Mouse (Mus musculus): Measurements from ENCODE around the gene Nrxn3. TPM values are rescaled to one million over a fixed set of nuclear protein-coding genes. Genes with fewer than 3 reads are reported as not detected.

Gene Nrxn3
- polyA plus RNA-seq, 1 experiment from 2014 or later: 16.9 TPM

- no peak overlapping the region for H3K9ac ChIP-seq (ENCODE audit: low read length)
- no peak overlapping the region for H3K4me3 ChIP-seq (ENCODE audit: low read depth, low read length)
- H3K4me2 ChIP-seq: peak overlapping the region; percentile 26; the same call in 1 of the 2 replicates
- 17% methylated on average over 10 of the region's 10 CpGs for WGBS
- no peaks in the 10 kb centered on the region for H3K9me3 ChIP-seq (ENCODE audit: control insufficient read depth, low read length)
- peaks cover 16% of the 10 kb centered on the region for H3K4me1 ChIP-seq (ENCODE audit: control insufficient read depth, insufficient read depth, low read length)
- DNase-seq (ENCODE audit: low spot score, missing footprints) (peak; percentile 91), ATAC-seq (ENCODE audit: low FRiP score) (peak; percentile 85)
- H3K27ac ChIP-seq (ENCODE audit: low read depth, low read length): peak overlapping the region; percentile 18; the same call in 1 of the 2 replicates
- no peaks in the 10 kb centered on the region for H3K36me3 ChIP-seq (ENCODE audit: control insufficient read depth, insufficient read depth, low read length)
- H3K27me3 ChIP-seq (ENCODE audit: control insufficient read depth, insufficient read depth, low read length): no peaks in the 10 kb centered on the region
Observed at GRCm38 (mm10) chr12:89074551-89075295, 352.0 kb downstream of the Nrxn3 start.

DNA sequence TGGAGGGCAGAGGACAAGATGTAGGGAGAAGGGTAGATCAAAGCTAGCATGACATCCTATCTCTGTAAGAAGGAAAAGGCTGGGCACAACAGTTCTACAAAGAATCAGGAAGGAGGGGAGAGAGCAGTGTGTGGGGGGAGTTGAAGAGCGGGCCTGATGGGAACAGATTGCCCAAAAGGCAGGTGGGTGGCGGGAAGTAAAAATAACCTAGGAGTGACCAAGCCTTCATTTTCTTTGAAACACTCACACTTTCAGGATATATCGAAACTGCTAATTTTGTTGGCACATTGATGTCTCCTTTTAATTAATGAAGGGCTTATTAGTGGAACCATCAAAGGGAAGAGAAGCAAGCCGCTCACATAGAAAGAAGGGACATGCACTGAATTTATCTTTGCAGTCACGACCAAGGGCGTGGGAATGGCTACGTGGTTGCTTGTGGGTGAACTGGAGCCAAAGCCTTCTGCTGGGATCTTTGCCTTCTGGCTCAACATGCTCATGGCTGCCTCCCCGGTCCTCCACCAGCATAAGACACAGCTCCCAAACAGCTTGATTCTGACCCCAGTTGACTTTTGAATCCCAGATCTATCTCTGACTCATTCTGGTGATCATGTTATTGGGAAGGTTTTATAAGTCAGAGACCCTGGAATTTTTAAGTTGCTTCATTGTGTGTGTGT is 371.3 kb downstream of the Nrxn3 start:
- no peak overlapping the region for H3K9ac ChIP-seq (ENCODE audit: low read length)
- no peak overlapping the region for H3K4me3 ChIP-seq (ENCODE audit: low read depth, low read length)
- H3K27ac ChIP-seq (ENCODE audit: low read depth, low read length): no peak overlapping the region
- H3K4me2 ChIP-seq: no peak overlapping the region
- H3K36me3 ChIP-seq (ENCODE audit: control insufficient read depth, insufficient read depth, low read length): no peaks in the 10 kb centered on the region
- no peaks in the 10 kb centered on the region for H3K27me3 ChIP-seq (ENCODE audit: control insufficient read depth, insufficient read depth, low read length)
- no peaks in the 10 kb centered on the region for H3K4me1 ChIP-seq (ENCODE audit: control insufficient read depth, insufficient read depth, low read length)
- ATAC-seq (ENCODE audit: low FRiP score): no peak
- 91% methylated on average over 8 of the region's 8 CpGs for WGBS
- DNase-seq (ENCODE audit: low spot score, missing footprints): no peak
- no peaks in the 10 kb centered on the region for H3K9me3 ChIP-seq (ENCODE audit: control insufficient read depth, low read length)

DNA sequence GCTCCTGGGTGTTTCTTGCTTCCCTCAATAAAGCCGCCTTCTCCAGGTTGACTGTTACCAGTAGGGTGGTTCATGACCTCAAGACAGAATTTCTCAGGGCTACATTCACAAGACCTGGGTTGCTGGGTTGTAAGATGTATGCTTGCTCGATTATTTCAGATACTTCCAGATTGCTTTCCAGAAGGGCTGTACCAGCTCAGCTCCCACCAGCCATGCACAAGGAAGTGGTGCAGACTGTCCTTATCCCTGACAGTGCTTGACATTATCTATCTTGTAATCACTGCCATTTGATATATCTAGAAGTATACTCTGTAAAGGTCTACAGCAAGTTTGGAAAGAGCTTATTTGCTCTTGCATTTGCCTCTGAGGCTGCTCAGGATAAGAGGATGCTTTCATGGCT is 374.9 kb downstream of the Nrxn3 start:
- no peak overlapping the region for H3K27ac ChIP-seq (ENCODE audit: low read depth, low read length)
- H3K27me3 ChIP-seq (ENCODE audit: control insufficient read depth, insufficient read depth, low read length): no peaks in the 10 kb centered on the region
- ATAC-seq (ENCODE audit: low FRiP score) (no peak), DNase-seq (ENCODE audit: low spot score, missing footprints) (no peak)
- H3K9me3 ChIP-seq (ENCODE audit: control insufficient read depth, low read length): no peaks in the 10 kb centered on the region
- H3K4me3 ChIP-seq (ENCODE audit: low read depth, low read length): no peak overlapping the region
- H3K9ac ChIP-seq (ENCODE audit: low read length): no peak overlapping the region
- H3K36me3 ChIP-seq (ENCODE audit: control insufficient read depth, insufficient read depth, low read length): no peaks in the 10 kb centered on the region
- H3K4me2 ChIP-seq: no peak overlapping the region
- H3K4me1 ChIP-seq (ENCODE audit: control insufficient read depth, insufficient read depth, low read length): no peaks in the 10 kb centered on the region
- WGBS: 89% methylated on average over 2 of the region's 2 CpGs

DNA sequence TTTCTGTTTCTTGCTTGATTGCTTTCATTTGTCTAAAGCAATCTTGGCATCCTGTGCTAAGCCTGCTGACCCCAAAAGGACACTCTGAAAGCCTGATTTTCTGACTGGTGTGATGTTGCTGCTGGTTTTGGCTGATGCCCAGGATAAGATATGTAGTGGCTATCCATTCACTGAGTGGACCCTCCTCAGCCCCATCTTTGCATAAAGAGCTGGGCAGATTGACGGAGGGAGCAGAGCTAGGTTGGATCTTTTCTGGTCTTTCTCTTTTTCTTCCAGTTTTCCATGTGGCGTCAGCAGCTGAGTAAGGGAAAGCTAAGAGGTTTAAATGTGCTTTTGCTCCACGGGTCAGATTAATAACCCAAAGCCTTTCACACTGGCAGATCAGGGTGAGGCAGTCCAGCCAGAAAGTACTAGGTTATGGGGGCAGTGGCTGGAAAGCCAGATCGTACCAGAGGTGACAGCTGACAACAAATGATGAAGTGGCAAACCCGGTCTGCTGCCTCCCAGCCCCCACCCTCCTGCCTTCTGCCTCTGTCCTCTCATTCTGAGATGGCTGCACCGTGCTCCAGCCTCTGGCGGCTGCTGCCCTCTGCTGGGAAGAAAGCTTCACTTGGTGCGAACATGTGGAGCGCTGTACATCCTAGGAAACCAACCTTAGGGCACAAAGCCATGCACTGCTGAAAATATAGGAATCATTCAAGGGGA is 383.5 kb downstream of the Nrxn3 start:
- Histone ChIP-seq H3K9ac (ENCODE audit: low read length) (no peak overlapping the region), H3K9me3 (ENCODE audit: control insufficient read depth, low read length) (no peaks in the 10 kb centered on the region), H3K27me3 (ENCODE audit: control insufficient read depth, insufficient read depth, low read length) (no peaks in the 10 kb centered on the region), H3K4me2 (no peak overlapping the region; the same call in 1 of the 2 replicates), H3K4me3 (ENCODE audit: low read depth, low read length) (no peak overlapping the region), H3K4me1 (ENCODE audit: control insufficient read depth, insufficient read depth, low read length) (no peaks in the 10 kb centered on the region), H3K27ac (ENCODE audit: low read depth, low read length) (no peak overlapping the region), H3K36me3 (ENCODE audit: control insufficient read depth, insufficient read depth, low read length) (no peaks in the 10 kb centered on the region)
- ATAC-seq (ENCODE audit: low FRiP score) (peak; percentile 96), DNase-seq (ENCODE audit: low spot score, missing footprints) (peak; percentile 96)
- WGBS: 11% methylated on average over 9 of the region's 9 CpGs

DNA sequence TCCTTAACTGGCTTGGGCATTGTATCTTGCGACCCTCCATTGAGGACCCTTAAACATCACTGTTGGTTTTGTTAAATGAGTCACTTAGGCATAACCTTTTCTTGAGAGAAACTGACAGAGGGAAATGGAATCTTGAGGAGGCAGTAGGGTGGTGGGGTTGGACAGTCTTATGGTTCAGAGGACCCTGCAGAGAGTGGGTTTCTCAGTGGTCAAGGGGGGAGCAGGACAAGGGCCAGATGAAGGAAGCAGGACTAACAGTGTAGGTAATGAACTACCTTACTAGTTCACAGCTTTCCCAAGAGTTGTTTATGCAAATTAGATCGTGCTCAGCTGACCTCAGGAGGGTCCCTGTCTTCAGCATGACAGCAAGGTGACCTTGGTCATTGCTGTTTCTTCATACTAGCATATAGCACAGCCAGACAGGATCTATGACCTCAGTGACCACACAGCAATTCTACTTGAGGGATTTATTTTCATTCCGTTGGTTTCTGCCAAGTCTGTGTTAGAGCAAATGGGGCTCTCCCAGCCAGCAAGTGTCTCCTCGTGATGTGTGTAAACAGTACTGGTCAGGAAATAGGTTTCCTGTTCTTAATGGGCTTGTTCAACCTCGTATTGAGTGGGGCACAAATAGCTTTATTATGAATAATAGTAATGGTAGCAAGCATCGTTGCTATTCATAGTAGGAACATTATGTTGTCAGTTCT is 384.4 kb downstream of the Nrxn3 start:
- 75% methylated on average over 6 of the region's 6 CpGs for WGBS
- peak; percentile 55 for ATAC-seq (ENCODE audit: low FRiP score)
- no peak overlapping the region for H3K4me2 ChIP-seq

GRCm38 (mm10) chr12:89109779-89110335 is 387.2 kb downstream of the Nrxn3 start:
- DNase-seq (ENCODE audit: low spot score, missing footprints) (peak; percentile 51), ATAC-seq (ENCODE audit: low FRiP score) (no peak)
- Histone ChIP-seq H3K9me3 (ENCODE audit: control insufficient read depth, low read length) (no peaks in the 10 kb centered on the region), H3K9ac (ENCODE audit: low read length) (no peak overlapping the region), H3K27me3 (ENCODE audit: control insufficient read depth, insufficient read depth, low read length) (no peaks in the 10 kb centered on the region), H3K27ac (ENCODE audit: low read depth, low read length) (no peak overlapping the region), H3K36me3 (ENCODE audit: control insufficient read depth, insufficient read depth, low read length) (no peaks in the 10 kb centered on the region), H3K4me3 (ENCODE audit: low read depth, low read length) (no peak overlapping the region), H3K4me1 (ENCODE audit: control insufficient read depth, insufficient read depth, low read length) (no peaks in the 10 kb centered on the region), H3K4me2 (no peak overlapping the region)
- WGBS: 81% methylated on average over 7 of the region's 7 CpGs

More for the DNA sequence above, 384.4 kb downstream of the Nrxn3 start:
- H3K4me3 ChIP-seq (ENCODE audit: low read depth, low read length): no peak overlapping the region
- H3K36me3 ChIP-seq (ENCODE audit: control insufficient read depth, insufficient read depth, low read length): no peaks in the 10 kb centered on the region
- no peak overlapping the region for H3K27ac ChIP-seq (ENCODE audit: low read depth, low read length)
- H3K4me1 ChIP-seq (ENCODE audit: control insufficient read depth, insufficient read depth, low read length): no peaks in the 10 kb centered on the region
- H3K9me3 ChIP-seq (ENCODE audit: control insufficient read depth, low read length): no peaks in the 10 kb centered on the region
- DNase-seq (ENCODE audit: low spot score, missing footprints): no peak
- no peak overlapping the region for H3K9ac ChIP-seq (ENCODE audit: low read length)
- no peaks in the 10 kb centered on the region for H3K27me3 ChIP-seq (ENCODE audit: control insufficient read depth, insufficient read depth, low read length)

- Histone ChIP-seq H3K4me2 (no peak overlapping the region), H3K27me3 (ENCODE audit: control insufficient read depth, insufficient read depth, low read length) (no peaks in the 10 kb centered on the region), H3K36me3 (ENCODE audit: control insufficient read depth, insufficient read depth, low read length) (no peaks in the 10 kb centered on the region), H3K9me3 (ENCODE audit: control insufficient read depth, low read length) (no peaks in the 10 kb centered on the region), H3K27ac (ENCODE audit: low read depth, low read length) (no peak overlapping the region), H3K4me1 (ENCODE audit: control insufficient read depth, insufficient read depth, low read length) (no peaks in the 10 kb centered on the region), H3K9ac (ENCODE audit: low read length) (no peak overlapping the region), H3K4me3 (ENCODE audit: low read depth, low read length) (no peak overlapping the region)
- DNase-seq (ENCODE audit: low spot score, missing footprints) (peak; percentile 77), ATAC-seq (ENCODE audit: low FRiP score) (no peak)
- 78% methylated on average over 4 of the region's 4 CpGs for WGBS
Observed at GRCm38 (mm10) chr12:89128602-89129001, 405.9 kb downstream of the Nrxn3 start.

DNA sequence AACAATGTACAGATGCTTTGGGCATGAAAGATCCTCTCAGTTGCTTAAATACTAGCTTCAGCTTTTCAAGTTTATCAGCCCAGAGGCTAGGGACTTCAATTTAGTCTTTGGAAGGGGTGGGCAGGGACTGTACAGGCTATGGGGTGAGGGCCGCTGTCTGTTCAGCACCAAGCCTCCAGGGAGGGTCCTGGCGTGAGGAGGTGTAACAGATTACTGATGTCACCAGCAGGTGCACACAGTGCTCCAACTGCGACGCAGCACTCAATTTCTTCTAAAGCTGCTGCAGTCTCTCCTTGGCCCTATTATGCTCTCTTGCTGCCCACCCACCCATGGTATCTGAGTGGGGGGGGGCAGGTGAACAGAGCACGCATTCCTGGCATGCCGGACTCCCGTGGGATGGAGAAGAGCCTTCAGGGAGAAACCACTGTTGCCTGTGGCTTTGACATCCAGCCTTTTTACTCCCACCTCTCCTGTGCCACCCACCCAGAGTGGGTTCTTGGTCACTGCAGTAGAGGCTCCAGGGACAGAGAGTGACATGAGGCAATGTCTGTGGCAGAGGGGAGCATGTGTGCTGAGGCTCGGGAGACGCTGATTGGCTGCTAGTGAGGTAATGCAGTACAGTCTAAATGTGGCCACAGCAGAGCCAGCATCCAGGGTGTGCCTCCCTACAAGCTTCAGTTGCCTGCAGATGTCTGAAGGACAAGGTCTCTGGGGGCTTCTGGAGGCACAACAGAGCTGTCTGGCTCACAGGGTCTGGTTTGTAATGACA is 406.6 kb downstream of the Nrxn3 start:
- no peak overlapping the region for H3K4me2 ChIP-seq
- ATAC-seq (ENCODE audit: low FRiP score): 0 out of 2 replicates have a peak, but pooled peaks have one; percentile 42
- H3K4me3 ChIP-seq (ENCODE audit: low read depth, low read length): no peak overlapping the region
- DNase-seq (ENCODE audit: low spot score, missing footprints): peak; percentile 39
- H3K9ac ChIP-seq (ENCODE audit: low read length): no peak overlapping the region
- H3K9me3 ChIP-seq (ENCODE audit: control insufficient read depth, low read length): no peaks in the 10 kb centered on the region
- no peaks in the 10 kb centered on the region for H3K36me3 ChIP-seq (ENCODE audit: control insufficient read depth, insufficient read depth, low read length)
- no peak overlapping the region for H3K27ac ChIP-seq (ENCODE audit: low read depth, low read length)
- 65% methylated on average over 9 of the region's 9 CpGs for WGBS
- no peaks in the 10 kb centered on the region for H3K27me3 ChIP-seq (ENCODE audit: control insufficient read depth, insufficient read depth, low read length)
- H3K4me1 ChIP-seq (ENCODE audit: control insufficient read depth, insufficient read depth, low read length): no peaks in the 10 kb centered on the region

All from midbrain, embryonic 11.5 days (tissue).